ENCODE assay signal across 28 mouse cellular contexts in the genomic region with DNA sequence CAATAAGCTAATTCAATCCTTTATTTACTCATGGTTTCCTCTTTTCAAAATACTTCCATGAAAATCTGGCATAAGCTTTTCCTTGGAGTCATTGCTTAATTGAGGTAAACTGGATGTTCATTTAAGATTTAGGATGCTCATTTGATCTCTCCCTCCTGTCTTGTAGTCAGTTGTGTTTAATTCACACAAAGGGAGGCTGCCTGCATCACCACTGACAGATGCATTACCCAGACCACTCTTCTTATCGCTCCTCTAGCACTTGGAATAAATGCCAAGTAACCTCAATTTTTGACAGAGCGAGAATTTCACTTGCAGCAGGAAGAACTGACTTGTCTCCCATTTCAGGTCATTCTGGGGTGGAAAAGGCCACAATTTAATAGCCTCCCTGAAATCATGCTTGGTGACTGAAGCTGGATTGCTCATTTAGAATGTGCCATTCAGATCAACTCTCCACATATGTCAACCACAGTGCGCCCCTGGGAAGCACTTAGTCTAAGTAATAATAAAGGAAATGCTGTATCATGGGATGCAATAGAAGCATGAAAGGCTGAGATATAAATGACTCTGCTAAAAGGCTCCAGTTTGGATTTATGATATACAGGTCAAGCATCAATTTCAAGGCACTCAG.
A peak's percentile ranks its signal among the peaks of the same experiment; 100 is the strongest.
DNase-seq lines count a peak whose midpoint lies in the region; ATAC-seq and TF ChIP-seq lines count a peak whose summit lies in the region.
"Had no signal": no experiment of that assay in that cellular context is flagged by ENCODE, and none has a peak within 500 bp of the region (broad histone marks: within the 10 kb centered on the region; RNA-seq: fewer than 3 reads in every experiment).

No protein-coding gene starts in this region.

- H3K36me3 ChIP-seq in forebrain, embryonic 14.5 days (ENCODE audit: control insufficient read depth, insufficient read depth, low read length) = no peaks in the 10 kb centered on the region
- H3K36me3 ChIP-seq in forebrain, embryonic 13.5 days (ENCODE audit: poor library complexity, severe bottlenecking) = no peaks in the 10 kb centered on the region
- H3K36me3 ChIP-seq in midbrain, embryonic 14.5 days (ENCODE audit: control insufficient read depth, insufficient read depth, low read length) = no peaks in the 10 kb centered on the region
- no peaks in the 10 kb centered on the region for H3K36me3 ChIP-seq in midbrain, embryonic 13.5 days
- H3K36me3 ChIP-seq: embryonic facial prominence, embryonic 12.5 days; heart, embryonic 10.5 days; heart, embryonic 15.5 days; liver, embryonic 15.5 days had no signal

- no peaks in the 10 kb centered on the region for H3K27me3 ChIP-seq in forebrain, embryonic 14.5 days (replicated peaks; ENCODE audit: control insufficient read depth, insufficient read depth, low read length)
- H3K27me3 ChIP-seq in forebrain, embryonic 13.5 days = no peaks in the 10 kb centered on the region
- no peaks in the 10 kb centered on the region for H3K27me3 ChIP-seq in midbrain, embryonic 14.5 days (ENCODE audit: control insufficient read depth, insufficient read depth, low read length)
- no peaks in the 10 kb centered on the region for H3K27me3 ChIP-seq in midbrain, embryonic 13.5 days
- H3K27me3 ChIP-seq: embryonic facial prominence, embryonic 12.5 days; heart, embryonic 15.5 days; liver, embryonic 15.5 days; Patski had no signal

- H3K27ac ChIP-seq in forebrain, embryonic 14.5 days (ENCODE audit: low read depth, low read length) = no peak overlapping the region
- H3K27ac ChIP-seq in forebrain, embryonic 13.5 days = no peak overlapping the region
- no peak overlapping the region for H3K27ac ChIP-seq in midbrain, embryonic 14.5 days (replicated peaks; ENCODE audit: low read depth, low read length)
- H3K27ac ChIP-seq in midbrain, embryonic 13.5 days = no peak overlapping the region
- no peak overlapping the region for H3K27ac ChIP-seq in layer of hippocampus, adult 2 months
- H3K27ac ChIP-seq: embryonic facial prominence, embryonic 12.5 days; heart, embryonic 10.5 days; heart, embryonic 15.5 days; kidney, postnatal 0 days; liver, embryonic 15.5 days had no signal

- ATAC-seq in forebrain, embryonic 14.5 days = peak; percentile 40; the same call in 1 of the 2 replicates
- ATAC-seq in forebrain, embryonic 13.5 days = no peak
- no peak for ATAC-seq in midbrain, embryonic 14.5 days (ENCODE audit: low FRiP score, low TSS enrichment)
- ATAC-seq in midbrain, embryonic 13.5 days = no peak
- no peak for ATAC-seq in megakaryocyte-erythroid progenitor cell, adult 5-6 weeks (replicated peaks; ENCODE audit: low FRiP score, low TSS enrichment, poor library complexity, severe bottlenecking)
- ATAC-seq: intestine, embryonic 16.5 days; Patski had no signal

- H3K4me2 ChIP-seq in forebrain, embryonic 14.5 days (ENCODE audit: low read length) = no peak overlapping the region
- no peak overlapping the region for H3K4me2 ChIP-seq in forebrain, embryonic 13.5 days
- H3K4me2 ChIP-seq in midbrain, embryonic 14.5 days (ENCODE audit: low read length) = no peak overlapping the region
- H3K4me2 ChIP-seq in midbrain, embryonic 13.5 days (replicated peaks) = no peak overlapping the region
- H3K4me2 ChIP-seq: embryonic facial prominence, embryonic 12.5 days; heart, embryonic 15.5 days; liver, embryonic 15.5 days had no signal

- no peak overlapping the region for H3K9ac ChIP-seq in forebrain, embryonic 14.5 days (ENCODE audit: low read length)
- no peak overlapping the region for H3K9ac ChIP-seq in forebrain, embryonic 13.5 days
- H3K9ac ChIP-seq in midbrain, embryonic 14.5 days (replicated peaks; ENCODE audit: low read length) = no peak overlapping the region
- no peak overlapping the region for H3K9ac ChIP-seq in midbrain, embryonic 13.5 days (replicated peaks)
- H3K9ac ChIP-seq: embryonic facial prominence, embryonic 12.5 days; heart, embryonic 15.5 days; liver, embryonic 15.5 days had no signal

- H3K4me3 ChIP-seq in forebrain, embryonic 14.5 days (ENCODE audit: low read depth, low read length) = no peak overlapping the region
- no peak overlapping the region for H3K4me3 ChIP-seq in forebrain, embryonic 13.5 days
- no peak overlapping the region for H3K4me3 ChIP-seq in midbrain, embryonic 14.5 days (replicated peaks; ENCODE audit: low read depth, low read length)
- no peak overlapping the region for H3K4me3 ChIP-seq in midbrain, embryonic 13.5 days (replicated peaks)
- no peak overlapping the region for H3K4me3 ChIP-seq in layer of hippocampus, adult 2 months
- H3K4me3 ChIP-seq: embryonic facial prominence, embryonic 12.5 days; heart, embryonic 10.5 days; heart, embryonic 15.5 days; liver, embryonic 15.5 days had no signal

- DNase-seq in forebrain, embryonic 14.5 days (ENCODE audit: low spot score) = peak; percentile 17
- peak; percentile 4 for DNase-seq in midbrain, embryonic 14.5 days
- DNase-seq in retina, postnatal 1 day = peak; percentile 3
- no peak for DNase-seq in retina, embryonic 14.5 days (ENCODE audit: low spot score)
- DNase-seq in layer of hippocampus, adult 2 months (ENCODE audit: low spot score in 2 of 2) = no peak
- DNase-seq: adrenal gland, postnatal 10 days; cerebellum, adult 11 months; cerebellum, adult 9-11 months; gastrocnemius, postnatal 25 days; heart, adult 11 months; kidney, adult 8-10 months; kidney, postnatal 4 days; layer of hippocampus, postnatal 36 days; left cerebral cortex, postnatal 4 days; lung, postnatal 36 days; right cerebral cortex, adult 18-20 months; spleen, adult 18-20 months; thymus, postnatal 14 days had no signal

- H3K4me1 ChIP-seq in forebrain, embryonic 14.5 days (ENCODE audit: control insufficient read depth, insufficient read depth, low read length) = no peaks in the 10 kb centered on the region
- H3K4me1 ChIP-seq in forebrain, embryonic 13.5 days = no peaks in the 10 kb centered on the region
- no peaks in the 10 kb centered on the region for H3K4me1 ChIP-seq in midbrain, embryonic 14.5 days (ENCODE audit: control insufficient read depth, insufficient read depth, low read length)
- no peaks in the 10 kb centered on the region for H3K4me1 ChIP-seq in midbrain, embryonic 13.5 days (replicated peaks)
- H3K4me1 ChIP-seq: embryonic facial prominence, embryonic 12.5 days; heart, embryonic 10.5 days; heart, embryonic 15.5 days; liver, embryonic 15.5 days had no signal

- H3K9me3 ChIP-seq in forebrain, embryonic 14.5 days (replicated peaks; ENCODE audit: control insufficient read depth, low read length) = no peaks in the 10 kb centered on the region
- H3K9me3 ChIP-seq in forebrain, embryonic 13.5 days (replicated peaks) = no peaks in the 10 kb centered on the region
- no peaks in the 10 kb centered on the region for H3K9me3 ChIP-seq in midbrain, embryonic 14.5 days (ENCODE audit: control insufficient read depth, low read length)
- no peaks in the 10 kb centered on the region for H3K9me3 ChIP-seq in midbrain, embryonic 13.5 days
- H3K9me3 ChIP-seq: embryonic facial prominence, embryonic 12.5 days; heart, embryonic 10.5 days; heart, embryonic 15.5 days; liver, embryonic 15.5 days had no signal

- no peak for TF ChIP-seq CTCF in layer of hippocampus, adult 2 months (conservative IDR thresholded peaks at IDR 0.05)

- WGBS in forebrain, embryonic 14.5 days = 84% methylated on average over 3 of the region's 3 CpGs
- 80% methylated on average over 3 of the region's 3 CpGs for whole genome bisulfite sequencing in forebrain, embryonic 13.5 days
- WGBS in midbrain, embryonic 14.5 days = 91% methylated on average over 3 of the region's 3 CpGs
- WGBS in midbrain, embryonic 13.5 days = 83% methylated on average over 3 of the region's 3 CpGs

Comparison
In these comparisons a context has a peak if more than half of its experiments do, and no peak if none do; other contexts are left out.
1. DNase-seq: peak in forebrain, embryonic 14.5 days (single experiment), midbrain, embryonic 14.5 days (single experiment) and retina, postnatal 1 day (single experiment); none in retina, embryonic 14.5 days (single experiment) and layer of hippocampus, adult 2 months (0 of 2).